Mouse (Mus musculus) mesoderm, embryonic 11.5 days (tissue): ENCODE data around the gene Anks1b.

Experiments
- DNase-seq: peaks from one replicate; pipeline ENCODE4 v3.0.0-alpha.2; 2012; ENCODE audit warnings: low read depth, low spot score

Anks1b gene

DNA sequence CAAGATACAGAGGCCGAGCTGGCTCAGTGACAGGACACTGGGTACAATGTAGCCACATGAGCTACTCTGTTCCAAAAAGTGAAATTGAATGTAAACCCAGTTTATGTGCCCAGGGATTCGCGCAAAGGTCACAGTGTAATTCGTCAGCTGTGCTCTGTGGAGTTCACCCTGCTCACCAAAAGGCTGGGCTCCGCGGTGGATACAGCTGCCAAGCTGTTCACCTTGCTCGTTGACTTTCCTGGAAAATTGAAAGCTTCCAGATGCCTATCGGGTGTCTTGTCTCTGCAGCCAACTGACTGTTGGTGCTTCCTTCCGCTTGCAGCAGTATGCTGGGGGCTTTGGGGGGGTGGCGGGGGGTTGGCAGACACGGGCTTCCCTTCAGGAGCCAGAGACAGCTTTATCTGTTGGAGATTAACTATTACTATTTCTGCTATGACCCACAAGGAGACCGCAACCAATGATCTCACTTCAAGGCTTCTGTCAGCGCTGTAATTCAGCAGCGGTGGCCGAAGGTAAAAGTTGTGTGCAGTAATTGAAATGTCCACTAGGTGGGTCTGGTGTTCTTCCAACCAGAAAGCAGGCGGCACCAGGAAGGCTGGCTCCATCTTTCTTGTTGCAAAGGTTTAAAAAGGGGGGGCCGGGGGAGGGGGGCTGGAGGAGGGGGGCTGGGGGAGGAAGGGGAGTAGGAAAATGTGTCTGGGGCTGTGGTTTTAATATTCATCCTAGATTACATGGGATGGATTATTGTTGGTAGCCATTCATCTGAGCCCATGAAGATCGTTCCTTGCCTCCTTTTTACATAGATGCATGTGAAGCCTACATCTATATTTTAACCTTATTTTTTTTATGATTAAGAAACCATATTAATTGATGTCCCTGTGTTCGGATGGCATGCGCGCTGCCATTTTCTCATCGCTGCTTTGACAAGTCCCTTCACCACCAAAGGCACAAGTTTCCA is 855.4 kb downstream of the Anks1b start:
- DNase-seq, result peak; percentile 88

DNA sequence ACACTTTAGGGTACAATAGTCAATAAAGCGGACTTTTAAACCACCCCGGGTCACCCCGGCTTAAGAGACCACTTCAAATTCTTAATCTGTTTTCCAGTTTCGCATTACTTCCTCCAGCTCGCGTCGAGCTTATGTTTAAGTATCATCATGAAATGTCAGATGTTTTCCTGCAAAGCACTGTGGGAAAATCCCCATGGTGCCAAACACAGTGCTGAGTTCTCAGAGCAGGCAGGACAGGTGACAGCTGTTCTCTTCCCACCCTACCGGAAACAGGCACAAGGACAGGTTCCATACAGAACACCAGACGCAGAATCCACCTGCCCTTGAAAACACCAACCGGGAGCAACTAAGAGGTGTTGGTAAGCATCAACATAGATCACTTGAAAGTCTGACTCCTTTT is 856.2 kb downstream of the Anks1b start:
- no peak for DNase-seq

DNA sequence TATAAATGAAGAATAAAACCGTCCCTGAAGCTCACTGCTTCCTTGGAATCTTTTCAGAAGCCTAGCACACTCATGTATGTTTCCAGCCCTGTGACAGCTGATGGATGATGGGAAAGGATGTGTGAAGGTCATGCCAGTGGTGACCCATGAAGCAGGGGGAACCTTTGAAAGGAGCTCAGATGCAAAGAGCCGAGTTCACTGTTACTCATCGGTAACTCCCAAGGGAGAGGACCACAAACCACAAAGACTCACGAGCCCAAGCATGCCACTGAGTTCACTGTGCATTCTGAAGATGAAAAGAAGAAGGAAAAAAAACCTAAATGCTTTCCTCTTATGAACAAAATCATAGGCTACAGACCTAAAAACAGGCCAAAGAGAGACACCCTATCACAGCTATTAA is 859.5 kb downstream of the Anks1b start:
- DNase-seq, result no peak

DNA sequence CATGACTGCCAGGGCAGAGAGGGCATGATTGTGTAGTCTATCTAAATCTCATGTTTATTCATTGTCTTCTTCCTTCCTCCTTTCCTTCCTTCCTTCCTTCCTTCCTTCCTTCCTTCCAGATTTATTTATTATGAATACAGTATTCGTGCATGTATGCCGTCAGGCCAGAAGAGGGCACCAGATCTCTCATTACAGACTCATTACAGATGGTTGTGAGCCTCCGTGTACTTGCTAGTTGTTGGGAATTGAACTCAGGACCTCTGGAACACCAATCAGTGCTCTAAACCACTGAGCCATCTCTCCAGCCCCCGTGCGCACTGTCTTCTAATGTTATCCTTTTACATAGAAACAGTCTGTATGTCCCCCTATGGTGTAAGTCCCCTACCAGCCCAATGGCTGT is 860.3 kb downstream of the Anks1b start:
- peak; percentile 54 for DNase-seq

DNA sequence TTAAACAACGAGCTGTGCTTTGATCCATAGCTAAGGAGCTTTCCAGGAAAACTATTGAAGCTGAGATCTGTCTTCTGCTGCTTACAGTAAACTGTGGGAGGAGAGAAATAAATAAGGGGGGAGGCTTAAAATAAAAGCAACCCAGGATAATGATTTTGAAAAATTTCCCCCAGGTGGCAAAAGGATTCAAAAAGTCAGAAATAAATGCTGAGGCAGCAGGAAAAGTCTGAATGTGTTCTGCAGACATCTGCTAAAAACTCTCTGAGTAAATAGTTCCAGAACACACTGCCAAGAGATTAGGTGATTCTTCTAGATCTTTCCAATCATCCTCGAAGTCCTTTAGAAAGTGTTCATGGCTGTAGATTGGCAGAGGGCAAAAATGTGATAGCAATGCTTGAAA is 865.2 kb downstream of the Anks1b start:
- no peak for DNase-seq

DNA sequence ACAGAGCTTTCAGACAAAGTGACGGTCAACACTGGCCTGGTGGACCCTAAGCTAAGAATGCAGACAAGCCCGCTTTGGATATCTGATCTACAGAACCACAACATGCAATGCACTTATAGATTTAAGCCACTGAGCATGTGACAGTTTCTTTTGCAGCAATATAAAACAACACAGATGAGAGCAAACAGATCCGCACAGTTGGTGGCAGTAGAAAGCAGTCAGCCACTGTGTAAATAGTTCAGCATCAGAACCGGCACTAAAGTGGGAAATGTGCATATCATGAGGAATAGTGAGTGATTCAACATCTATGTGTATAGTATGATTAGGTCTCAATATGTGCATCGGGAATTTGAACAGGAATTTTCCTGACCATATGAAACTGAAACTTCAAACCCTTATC is 867.6 kb downstream of the Anks1b start:
- DNase-seq, result no peak

DNA sequence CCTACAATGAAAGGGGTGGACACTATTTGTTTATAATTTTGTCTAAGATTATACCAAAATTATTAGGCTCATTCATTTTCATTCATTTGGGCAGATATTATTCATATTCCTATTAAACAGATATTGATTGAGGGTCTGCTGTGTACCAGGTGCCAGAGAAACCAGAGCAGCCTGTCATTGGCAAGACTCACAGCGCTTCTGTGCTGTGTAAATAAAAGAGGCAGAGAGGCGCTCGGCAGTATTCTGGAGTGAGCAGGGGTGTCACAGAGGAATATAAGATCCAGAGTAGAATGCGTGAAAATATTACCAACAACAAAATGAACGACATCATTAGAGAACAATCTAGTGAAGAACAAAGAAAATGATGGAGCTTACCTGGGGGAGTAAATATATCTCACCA is 878.6 kb downstream of the Anks1b start:
- no peak for DNase-seq

DNA sequence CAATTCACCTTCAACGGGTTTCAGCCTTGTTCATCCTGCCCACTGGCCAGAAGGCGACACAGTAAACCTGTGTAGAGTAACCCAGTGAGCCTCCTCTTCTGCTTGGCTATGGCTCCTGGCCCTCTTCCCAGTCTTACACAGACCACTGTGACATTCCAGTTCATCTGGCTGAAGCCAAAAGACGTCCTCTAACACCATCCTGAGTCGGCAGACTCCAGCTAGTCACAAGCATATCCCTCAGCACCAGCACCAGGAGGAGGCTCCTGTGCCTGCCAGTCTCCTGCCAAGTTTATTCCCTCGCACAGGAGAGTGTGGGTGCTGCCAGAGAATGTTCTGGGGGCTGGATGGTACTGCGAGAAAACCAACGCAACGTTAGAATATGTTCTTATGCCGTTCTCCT is 879.8 kb downstream of the Anks1b start:
- no peak for DNase-seq

DNA sequence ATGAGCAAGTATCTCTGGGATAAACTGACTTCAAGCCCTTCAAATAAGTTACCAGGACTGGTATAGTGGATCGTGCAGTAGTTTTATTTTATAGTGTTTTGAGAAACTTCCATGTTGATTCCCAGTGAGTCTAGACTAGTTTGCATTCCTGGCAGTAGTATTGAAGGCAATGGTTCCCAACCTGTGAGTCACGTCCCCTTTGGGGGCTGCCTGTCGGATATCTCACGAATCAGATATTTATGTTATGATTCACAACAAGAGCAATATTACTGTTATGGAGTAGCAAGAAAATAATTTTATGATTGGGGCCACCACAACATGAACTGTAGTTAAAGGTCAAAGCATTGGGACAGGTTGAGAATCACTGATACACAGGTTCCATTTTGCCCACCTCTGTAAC is 884.5 kb downstream of the Anks1b start:
- DNase-seq, result no peak

DNA sequence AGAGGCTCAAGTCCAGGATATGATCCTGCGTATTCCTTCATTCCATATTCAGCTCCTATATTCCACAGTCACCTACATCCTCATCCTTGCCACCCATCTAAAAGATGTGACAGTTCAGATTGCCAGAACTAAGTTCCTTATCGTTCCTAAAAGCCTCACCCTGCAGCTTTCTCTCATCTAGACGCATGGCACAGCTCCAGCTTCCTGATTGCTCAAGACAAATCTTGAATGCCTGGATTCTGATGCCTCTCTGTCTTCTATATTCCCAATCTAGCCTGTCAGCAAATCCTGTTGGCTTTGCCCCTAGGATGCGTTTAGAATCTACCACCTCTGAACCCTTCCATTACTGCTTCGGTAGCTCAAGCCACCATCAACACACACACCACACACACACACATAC is 886.6 kb downstream of the Anks1b start:
- DNase-seq, result no peak

DNA sequence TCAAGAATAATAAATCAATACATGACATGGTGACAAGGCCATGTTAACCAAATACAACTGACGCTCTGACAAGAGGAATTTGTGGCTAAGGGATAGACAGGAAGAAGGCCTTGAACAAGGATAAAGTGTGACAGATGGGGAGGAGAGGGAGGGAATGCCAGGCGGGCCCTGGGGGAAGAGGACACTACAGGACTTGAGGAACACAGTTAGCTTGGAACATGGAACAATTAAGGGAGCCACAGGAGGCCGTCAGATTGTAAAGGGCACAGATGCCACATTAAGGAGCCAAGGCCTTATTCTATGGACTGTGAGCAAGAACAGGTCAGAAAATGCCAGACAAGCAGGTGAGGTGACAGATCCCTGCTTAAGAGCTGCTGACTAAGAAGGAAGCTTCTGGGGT is 893.0 kb downstream of the Anks1b start:
- no peak for DNase-seq

DNA sequence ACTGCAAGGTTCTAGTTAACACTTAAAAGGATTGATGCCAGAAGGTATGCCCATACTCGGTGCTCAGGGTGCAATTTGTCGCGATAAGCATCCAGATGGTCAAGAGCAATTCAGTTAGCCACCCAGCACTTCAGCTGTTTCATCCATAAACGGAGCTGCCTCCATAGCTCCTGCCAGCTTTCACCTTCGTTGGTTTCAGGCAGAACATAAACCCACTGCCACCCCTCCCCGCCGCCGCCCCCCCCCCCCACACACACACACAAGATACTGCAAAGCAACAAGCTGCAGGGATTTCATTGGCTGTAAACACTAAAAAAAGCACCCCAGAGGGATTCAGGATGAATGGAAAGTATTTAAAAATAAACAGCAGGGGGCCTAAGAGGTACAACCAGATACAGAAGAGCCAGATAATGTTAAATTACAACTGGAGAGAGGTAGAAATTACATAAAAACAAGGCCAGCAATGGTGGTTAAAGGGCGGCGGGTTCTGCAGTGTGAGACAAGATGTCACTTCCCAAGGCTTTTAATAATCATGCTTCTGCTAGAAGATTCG is 897.2 kb downstream of the Anks1b start:
- DNase-seq, result no peak

DNA sequence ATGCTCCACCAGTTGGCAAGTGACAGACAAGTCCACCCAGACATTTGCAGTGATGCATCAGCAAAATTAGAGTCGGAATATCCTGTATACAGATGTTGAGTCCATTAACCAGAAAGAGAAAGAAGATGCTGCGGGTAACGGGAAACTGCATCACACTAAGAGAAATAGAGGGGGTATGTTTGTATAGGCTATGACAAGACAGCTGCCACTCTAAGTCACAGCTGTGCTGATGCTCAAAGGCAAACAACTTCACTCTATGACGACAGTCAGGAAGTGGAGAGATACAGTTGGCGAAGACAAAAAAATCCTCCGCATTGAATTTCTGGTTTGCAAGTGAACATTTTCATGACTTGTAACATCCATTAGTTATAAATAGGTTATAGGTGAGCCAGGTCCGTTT is 897.7 kb downstream of the Anks1b start:
- no peak for DNase-seq

DNA sequence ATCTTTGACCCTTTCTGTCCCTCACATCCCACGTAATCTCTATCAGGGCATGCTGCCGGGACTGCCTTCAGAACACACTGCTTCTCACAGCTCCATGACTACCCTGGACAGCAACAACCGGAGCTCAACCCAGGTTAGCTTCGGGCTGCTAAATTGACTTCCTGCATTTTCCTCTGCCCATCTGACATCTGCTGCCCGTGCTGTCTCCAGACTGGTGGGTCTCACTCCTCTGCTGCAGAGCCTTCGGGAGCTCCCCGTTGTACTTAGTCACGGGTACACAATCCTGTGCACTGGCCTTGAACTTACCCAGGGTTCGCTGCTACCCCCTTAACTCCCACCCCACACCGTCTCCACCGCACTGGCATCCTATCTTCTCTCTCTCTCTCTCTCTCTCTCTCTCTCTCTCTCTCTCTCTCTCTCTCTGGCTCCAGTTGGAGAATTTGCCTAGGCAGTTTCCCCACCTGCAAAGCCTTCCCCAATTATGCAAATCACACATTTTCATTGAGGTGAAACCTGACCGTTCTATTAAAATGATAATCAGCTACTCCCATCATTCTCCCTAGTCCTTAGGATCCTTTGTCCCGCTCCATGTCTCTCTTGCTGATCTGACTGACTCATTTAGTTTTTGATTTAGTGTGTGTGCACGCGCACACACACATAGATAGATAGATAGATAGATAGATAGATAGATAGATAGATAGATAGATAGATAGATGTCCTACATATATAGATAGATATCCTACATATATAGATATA is 898.3 kb downstream of the Anks1b start:
- peak; percentile 62 for DNase-seq

DNA sequence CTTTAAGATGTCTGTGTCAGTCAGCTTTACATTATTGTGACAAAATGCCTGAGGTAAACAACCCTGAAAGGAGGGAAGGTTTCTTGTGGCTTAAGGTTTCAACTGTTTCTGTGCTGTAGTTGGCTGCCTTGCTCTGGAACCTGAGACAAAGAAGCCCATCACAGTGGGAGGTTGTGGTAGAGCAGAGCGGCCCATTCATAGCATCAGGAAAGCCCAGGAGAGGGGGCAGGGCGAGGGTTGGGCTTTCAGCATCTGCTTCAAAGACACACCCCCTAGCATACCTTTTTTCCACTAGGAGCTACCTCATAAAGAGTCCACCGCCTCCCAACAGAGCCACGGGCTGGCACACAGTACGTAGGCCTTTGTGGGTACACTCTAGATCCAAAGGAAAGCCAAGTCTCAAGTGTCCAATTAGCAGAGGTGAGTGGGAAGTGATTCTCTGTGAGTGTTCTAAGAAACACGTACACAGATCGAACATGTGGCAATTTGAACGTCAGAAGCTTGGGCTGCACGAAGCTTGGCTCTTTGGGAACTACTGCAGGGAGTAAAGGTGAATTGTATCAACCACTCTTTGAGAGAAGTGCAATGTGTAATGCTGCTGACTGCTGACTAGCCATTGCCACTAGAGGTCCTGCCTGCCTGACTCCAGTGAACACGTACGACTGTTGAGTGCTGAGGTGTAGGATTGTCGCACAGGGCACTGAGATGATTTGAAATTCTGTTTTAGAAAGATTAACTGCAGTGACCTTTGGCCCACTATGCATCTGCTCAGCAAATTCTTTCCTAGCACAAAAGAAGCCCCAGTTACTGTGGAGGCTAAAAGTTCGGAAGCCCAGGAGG is 906.5 kb downstream of the Anks1b start:
- DNase-seq, result peak; percentile 29

DNA sequence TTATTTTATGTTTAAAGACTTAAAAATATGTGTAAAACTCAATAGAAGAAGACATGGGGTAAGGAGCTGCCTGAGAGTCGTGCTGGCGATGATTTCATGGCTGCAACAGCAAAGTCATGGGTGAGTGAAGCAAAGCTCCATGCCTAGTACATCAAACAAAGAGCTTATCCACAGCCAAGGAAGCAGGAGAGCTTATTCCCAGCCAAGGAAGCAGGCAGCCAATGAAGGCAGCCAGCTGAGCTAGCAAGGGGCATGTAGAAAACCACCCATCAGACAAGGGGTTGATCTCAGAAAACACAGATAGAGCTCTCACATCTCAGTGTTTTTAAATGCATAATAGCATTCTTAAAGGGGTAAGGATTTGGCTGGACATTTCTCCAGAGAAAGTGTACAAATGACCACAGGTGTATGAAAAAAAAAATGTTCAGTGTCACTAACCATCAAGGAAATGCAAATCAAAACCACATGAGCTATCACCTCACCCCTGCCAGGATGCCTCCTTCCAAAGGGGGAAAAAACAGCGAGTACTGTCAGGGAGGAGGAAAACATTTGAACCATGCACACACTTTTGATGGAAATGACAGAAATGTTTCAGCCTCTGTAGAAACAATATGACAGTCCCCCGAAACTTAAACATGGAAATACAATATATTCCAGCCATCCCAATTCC is 911.8 kb downstream of the Anks1b start:
- DNase-seq, result no peak

DNA sequence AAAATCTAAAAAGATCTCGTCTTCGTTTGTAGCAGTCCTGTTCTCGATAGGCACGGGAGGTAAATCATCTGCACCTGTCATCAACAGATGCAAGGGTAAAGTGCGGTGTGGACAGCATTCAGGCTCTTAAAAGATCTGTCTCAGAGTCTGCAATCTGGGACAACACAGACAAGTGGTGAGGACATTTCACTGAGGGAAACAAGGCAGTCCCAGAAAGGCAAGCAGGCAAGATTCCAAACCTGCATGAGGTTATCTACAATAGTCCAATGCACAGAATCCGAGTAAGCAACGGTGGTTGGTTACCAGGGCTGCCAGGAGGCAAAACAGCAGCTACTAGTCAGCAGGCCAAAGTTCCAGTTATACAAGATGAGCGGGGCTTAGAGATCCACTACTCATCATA is 912.4 kb downstream of the Anks1b start:
- no peak for DNase-seq

DNA sequence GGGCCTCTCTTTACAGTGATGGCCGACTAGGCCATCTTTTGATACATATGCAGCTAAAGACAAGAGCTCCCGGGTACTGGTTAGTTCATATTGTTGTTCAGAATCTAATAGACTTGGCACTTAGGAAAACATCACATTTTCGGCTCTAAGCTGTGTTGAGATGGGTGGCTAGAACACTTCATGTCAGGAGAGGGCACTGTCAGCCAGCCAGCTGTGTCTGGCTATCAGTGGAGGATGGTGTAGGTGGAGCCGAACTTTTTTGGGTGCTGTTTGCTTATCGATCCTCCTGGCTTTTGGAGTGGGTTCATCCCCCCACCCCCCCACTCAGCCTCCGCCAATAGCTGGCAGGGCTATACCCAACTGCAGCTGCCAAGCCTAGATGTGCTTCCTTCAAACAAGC is 929.8 kb downstream of the Anks1b start:
- DNase-seq, result no peak

DNA sequence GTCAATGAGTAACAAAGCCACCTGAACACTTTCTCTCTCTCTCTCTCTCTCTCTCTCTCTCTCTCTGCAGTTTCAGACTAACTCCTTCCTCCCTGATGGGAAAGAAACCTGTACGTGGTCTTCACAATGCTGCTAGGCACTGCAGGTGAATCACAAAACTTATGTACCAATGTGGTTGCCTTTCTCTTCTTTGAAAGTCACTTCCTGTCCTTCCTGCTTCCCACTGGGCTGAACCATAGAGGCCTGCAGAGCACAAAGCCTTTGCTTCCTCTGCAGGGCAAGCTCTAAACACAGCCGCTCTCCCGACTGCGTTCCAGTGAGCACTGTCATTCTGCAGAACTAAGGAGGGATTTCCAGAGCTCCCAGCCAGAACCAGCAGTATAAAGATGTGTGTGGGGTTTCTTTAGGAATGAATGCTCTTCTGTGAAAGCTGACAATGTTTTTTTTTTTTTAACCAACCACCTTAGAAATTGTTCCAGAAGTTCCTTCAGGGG is 931.3 kb downstream of the Anks1b start:
- DNase-seq, result no peak

DNA sequence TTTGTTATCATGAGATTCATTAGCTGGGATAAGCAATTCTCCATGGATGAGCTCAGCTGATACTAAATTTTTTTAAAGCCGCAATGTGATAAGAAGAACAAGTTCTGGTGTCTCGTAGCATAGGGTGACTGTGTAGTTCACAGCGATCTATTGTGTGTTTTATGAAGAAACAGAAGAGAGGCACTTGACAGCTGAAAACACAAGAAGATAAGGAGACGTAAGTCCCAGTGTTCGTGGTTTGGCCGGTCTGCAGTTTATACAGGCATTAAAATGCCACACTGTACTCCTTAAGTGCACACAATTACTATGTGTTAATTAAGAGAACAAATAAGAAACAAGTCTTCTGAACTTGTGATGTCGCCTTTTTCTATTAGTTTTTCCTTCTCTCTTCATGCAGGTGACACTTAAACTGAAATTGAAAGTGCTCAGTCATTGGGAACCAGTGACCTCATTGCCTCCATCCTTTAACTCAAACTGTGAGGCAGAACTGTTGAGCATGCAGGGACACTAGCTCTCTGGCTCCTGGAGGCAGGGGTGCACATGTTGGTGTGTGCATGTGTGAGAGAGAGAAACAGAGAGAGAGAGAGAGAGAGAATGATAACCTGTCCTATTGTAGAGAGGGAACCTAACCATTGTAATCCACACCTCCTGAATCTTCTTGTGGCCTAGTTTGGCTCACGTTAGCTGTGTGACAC is 935.5 kb downstream of the Anks1b start:
- DNase-seq, result no peak
